Mouse (Mus musculus) liver, adult 2 months (tissue): Measurements from ENCODE around the gene Dst.

Source experiments
- CTCF ChIP-seq: fragments of 200-500 bp; IDR thresholded peaks from 2 replicates; pipeline ENCODE4 v1.5.1; 2011; ENCODE audit warnings: low read depth, low read length, control low read depth
- POLR2A ChIP-seq: fragments of 200-500 bp; IDR thresholded peaks from 2 replicates; pipeline ENCODE4 v1.6.1; 2011; ENCODE audit warnings: low read length, control low read depth; ENCODE audit not compliant: insufficient read depth; ENCODE audit errors: extremely low read depth

- TF ChIP-seq CTCF (no peak), POLR2A (no peak)
These were observed 227.5 kb downstream of the Dst start for GRCm38 (mm10) chr1:34135535-34135934.
